Comparison of ENCODE assay signal across 10 mouse cellular contexts in genomic region chr17:12032014-12032791, GRCm38 (mm10).
"Had no signal": no experiment of that assay in that cellular context is flagged by ENCODE, and none has a peak within 500 bp of the region (broad histone marks: within the 10 kb centered on the region; RNA-seq: fewer than 3 reads in every experiment).

No protein-coding gene starts in this region.

- H3K36me3 ChIP-seq: intestine, embryonic 15.5 days; kidney, embryonic 15.5 days; limb, embryonic 15.5 days; liver, embryonic 13.5 days; midbrain, embryonic 12.5 days; neural tube, embryonic 15.5 days had no signal

- DNase-seq: kidney, postnatal 14 days; liver, embryonic 13.5 days had no signal

- H3K4me2 ChIP-seq: limb, embryonic 15.5 days; liver, embryonic 13.5 days had no signal

- H3K9me3 ChIP-seq: intestine, embryonic 15.5 days; kidney, embryonic 15.5 days; limb, embryonic 15.5 days; liver, embryonic 13.5 days; midbrain, embryonic 12.5 days; neural tube, embryonic 15.5 days had no signal

- H3K27me3 ChIP-seq: intestine, embryonic 15.5 days had no signal

- H3K4me3 ChIP-seq: intestine, embryonic 15.5 days; kidney, embryonic 15.5 days; left cerebral cortex, adult 2 months; limb, embryonic 15.5 days; liver, embryonic 13.5 days; midbrain, embryonic 12.5 days; myocyte; neural tube, embryonic 15.5 days had no signal

- H3K27ac ChIP-seq: hindbrain, postnatal 0 days; intestine, embryonic 15.5 days; kidney, embryonic 15.5 days; limb, embryonic 15.5 days; liver, embryonic 13.5 days; midbrain, embryonic 12.5 days; neural tube, embryonic 15.5 days had no signal

- H3K9ac ChIP-seq: intestine, embryonic 15.5 days; kidney, embryonic 15.5 days; limb, embryonic 15.5 days; liver, embryonic 13.5 days; midbrain, embryonic 12.5 days had no signal
